Mouse (Mus musculus) limb, embryonic 15.5 days (tissue): ENCODE measurements around the gene Rft1. TPM values are rescaled to one million over a fixed set of nuclear protein-coding genes. Genes with fewer than 3 reads are reported as not detected.

ENCODE experiments used
- polyA plus RNA-seq: library from polyadenylated mRNA; unstranded; fragments of >200 nt; fragmentation: Nextera tagmentation; extraction: Ambion mirVana; gene quantifications from 2 replicates; pipeline ENCODE4 v1.2.1, GENCODE M21; 2015

The Rft1 gene
- polyA plus RNA-seq, 1 experiment from 2014 or later, result 18.0 TPM

Other genes with a start within 250 kb of the Rft1 start
- gene Dcp1a, start 174.8 kb upstream of the Rft1 start, polyA plus RNA-seq, result 23.2 and 24.6 TPM in 2 replicates
- 2.3 and 2.4 TPM in 2 replicates for gene Cacna1d, start 162.9 kb upstream of the Rft1 start, polyA plus RNA-seq
- 194 and 206 TPM in 2 replicates for gene Tkt, start 106.0 kb upstream of the Rft1 start, polyA plus RNA-seq
- 64.1 and 66.5 TPM in 2 replicates for gene Prkcd, start 28.1 kb upstream of the Rft1 start, polyA plus RNA-seq
- 11.3 and 14.1 TPM in 2 replicates for gene Sfmbt1, start 60.5 kb downstream of the Rft1 start, polyA plus RNA-seq
- gene Tmem110, start 171.2 kb downstream of the Rft1 start, polyA plus RNA-seq, result 22.0 and 27.9 TPM in 2 replicates
- gene Mustn1, start 224.8 kb downstream of the Rft1 start, polyA plus RNA-seq, result 20.0 and 42.6 TPM in 2 replicates
- gene Itih4, start 232.1 kb downstream of the Rft1 start, polyA plus RNA-seq, result 0.09 and 0.28 TPM in 2 replicates